Mouse (Mus musculus) left cerebral cortex, adult 18-20 months (tissue): ENCODE measurements around the gene Uba1. TPM values are rescaled to one million over a fixed set of nuclear protein-coding genes. Genes with fewer than 3 reads are reported as not detected.
A peak's percentile ranks its signal among the peaks of the same experiment; 100 is the strongest.

Experiments
- DNase-seq, 2 experiments: peaks; one replicate each; pipeline ENCODE4 v3.0.0; 2021 to 2022; ENCODE audit warnings: low spot score in 2 of 2, mixed read lengths in 1 of 2
- long read RNA-seq, 2 experiments: library from polyadenylated mRNA; stranded (forward); transcript quantifications; one replicate each; pipeline ENCODE4 v2.0.0; 2021
- total RNA-seq, 2 experiments: library from RNA; stranded (reverse); gene quantifications; 2 replicates each; pipeline ENCODE4 v1.2.3; 2021

The Uba1 gene
- 100 to 1,000 TPM; 348 to 355 TPM for total RNA-seq
- long read RNA-seq, experiment 1, full-length matches to known transcripts, result 263 of 341 reads
- long read RNA-seq, experiment 1, partial matches to known transcripts, result 61 of 341 reads
- long read RNA-seq, experiment 1, other reads (novel, unspliced or antisense), result 17 of 341 reads
- long read RNA-seq, experiment 2, full-length matches to known transcripts, result 187 of 249 reads
- long read RNA-seq, experiment 2, partial matches to known transcripts, result 51 of 249 reads
- long read RNA-seq, experiment 2, other reads (novel, unspliced or antisense), result 11 of 249 reads

DNA sequence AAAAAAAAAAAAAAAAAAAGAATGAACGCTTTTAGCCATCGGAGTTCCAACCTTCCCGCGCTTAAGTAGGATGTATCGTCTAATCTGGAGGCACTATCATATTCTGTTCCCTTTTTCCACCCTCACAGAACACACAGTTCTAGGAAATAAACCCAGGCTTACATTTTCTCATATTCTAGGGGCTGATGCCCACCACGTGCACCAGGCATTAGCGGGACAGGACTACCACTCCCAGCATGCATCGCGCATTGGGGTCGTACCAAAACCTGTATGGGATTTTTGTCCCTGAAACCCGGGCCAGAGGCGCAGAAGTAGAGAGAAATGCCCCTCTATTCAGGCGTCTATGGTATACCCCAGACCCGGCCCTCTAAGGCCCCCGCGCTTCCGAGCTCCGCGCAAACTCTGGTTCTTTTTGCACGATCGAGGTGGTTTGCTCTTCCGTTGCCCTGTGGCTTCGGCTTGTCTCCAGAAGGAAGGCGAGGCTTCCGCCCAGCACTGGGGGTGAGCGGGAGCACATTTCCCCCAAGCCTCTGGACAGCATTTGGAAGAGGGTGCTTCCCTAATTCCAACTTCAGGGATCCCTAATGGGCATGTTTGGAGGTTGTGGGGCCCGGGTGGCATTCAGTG is at the start of gene Uba1:
Uba1 (plus strand) TSS at position 301 of the 627 bp plus-strand sequence.
- peak; percentile 81 to 82 for DNase-seq

- DNase-seq, result no peak
These were observed 49.6 kb upstream of the Uba1 start for GRCm38 (mm10) chrX:20608500-20608899.

GRCm38 (mm10) chrX:20616861-20617175 is 41.3 kb upstream of the Uba1 start:
- peak; percentile 32 to 42 for DNase-seq

DNA sequence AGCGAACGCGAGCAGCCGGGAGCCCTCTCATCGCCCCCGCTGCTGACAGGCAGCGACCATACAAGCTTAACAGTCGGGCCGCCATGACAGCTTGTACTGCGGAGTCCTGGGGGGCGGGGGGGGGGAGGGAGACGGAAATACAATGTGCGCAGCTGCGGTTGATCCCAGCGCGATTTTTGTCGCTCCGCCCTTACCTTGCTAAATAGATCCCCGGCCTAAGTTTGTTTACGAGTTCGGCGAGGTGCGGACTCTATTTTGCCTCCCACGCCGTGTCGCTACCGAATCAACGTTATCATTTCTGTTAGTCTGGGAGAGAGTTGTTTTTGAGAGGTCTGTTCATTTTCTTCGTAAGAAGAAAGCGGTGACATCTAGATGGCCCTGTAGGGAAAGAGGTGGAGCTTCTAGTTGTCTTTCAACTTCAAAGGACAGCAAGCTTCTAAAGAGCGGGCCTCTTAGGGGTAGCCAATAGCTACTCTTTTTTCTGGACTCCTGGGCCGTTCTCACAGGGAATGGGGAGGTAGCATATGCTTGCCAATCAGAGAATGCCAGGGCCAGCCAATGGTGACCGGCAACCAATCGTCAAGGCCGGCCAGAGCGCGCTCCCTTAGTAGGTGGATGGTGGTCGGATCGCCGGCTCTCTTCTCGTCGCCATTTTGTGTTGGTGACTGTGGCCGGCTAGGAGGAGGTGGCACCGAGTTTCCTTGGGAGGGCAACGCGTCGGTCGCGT is 40.8 kb upstream of the Uba1 start, which contains the start of the genes Rbm10 and Ndufb11:
Rbm10 (plus strand) TSS at position 328 of the 727 bp plus-strand sequence.
Ndufb11 (minus strand) TSS at position 444 of the 727 bp plus-strand sequence.
- DNase-seq, result peak; percentile 64 to 77

GRCm38 (mm10) chrX:20617903-20618399 is 40.2 kb upstream of the Uba1 start:
- peak; percentile 19 to 23 for DNase-seq

DNA sequence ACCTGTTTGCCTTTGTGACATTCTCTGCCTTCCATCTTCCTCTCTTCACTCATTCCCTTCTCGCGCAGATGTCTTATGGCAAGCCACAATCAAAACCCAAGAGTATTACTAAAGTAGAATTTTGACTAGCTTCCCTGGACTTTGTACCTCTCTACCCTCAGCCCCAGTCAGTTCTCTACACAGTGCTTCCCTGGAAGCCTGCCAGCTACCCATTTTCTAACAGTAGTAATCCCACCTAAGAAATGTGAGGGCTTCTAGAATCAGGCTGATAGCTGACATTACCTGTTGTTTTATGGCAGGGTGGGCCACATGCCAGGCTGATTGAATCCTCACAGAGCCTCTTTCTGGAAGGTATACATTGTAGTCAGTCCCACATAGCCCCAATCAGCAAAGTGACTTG is 20.0 kb upstream of the Uba1 start:
- no peak for DNase-seq

DNA sequence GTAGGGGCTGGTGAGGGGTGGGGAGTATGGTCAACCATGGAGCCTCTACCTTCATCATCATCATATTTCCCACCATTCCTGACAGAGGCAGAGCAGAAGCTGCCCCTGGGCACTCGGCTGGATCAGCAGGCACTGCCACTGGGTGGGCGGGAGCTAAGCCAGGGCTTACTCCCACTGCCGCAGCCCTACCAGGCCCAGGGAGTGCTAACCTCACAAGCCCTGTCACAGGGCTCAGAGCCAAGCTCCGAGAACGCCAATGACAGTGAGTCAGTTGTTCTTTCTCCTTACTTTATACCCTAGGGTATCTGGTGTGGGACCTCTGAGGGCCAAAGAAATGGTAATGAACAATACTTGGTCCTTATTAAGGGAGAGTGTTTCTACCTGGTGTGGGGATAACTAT is 13.3 kb upstream of the Uba1 start:
- DNase-seq, result no peak

DNA sequence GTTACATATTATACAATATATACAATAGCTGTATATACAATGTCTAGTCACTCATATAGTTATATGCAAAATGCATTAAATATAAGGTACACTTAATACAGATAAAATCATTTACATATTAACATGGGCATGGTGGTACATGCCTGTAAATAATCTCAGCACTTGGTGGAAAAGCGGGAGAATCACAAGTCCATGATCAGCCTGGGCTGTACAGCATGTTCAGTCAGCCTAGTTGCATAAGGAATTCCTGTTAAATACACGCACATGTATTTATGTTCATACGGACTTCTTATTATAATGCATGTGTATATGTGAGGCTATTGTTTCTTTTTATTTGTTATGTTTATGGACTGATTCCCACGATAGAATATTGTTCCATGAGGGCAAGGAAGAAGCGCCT is 533 bp upstream of the Uba1 start:
- DNase-seq, result no peak

GRCm38 (mm10) chrX:20658891-20659406 is 823 bp downstream of the Uba1 start:
- no peak for DNase-seq

GRCm38 (mm10) chrX:20662317-20662715 is 4.2 kb downstream of the Uba1 start:
- no peak for DNase-seq

- peak; percentile 73 to 74 for DNase-seq
These were observed 4.8 kb downstream of the Uba1 start for GRCm38 (mm10) chrX:20662716-20663443.

GRCm38 (mm10) chrX:20663444-20663790 is 5.3 kb downstream of the Uba1 start:
- DNase-seq, result peak in 1 of 2 experiments; percentile 5

DNA sequence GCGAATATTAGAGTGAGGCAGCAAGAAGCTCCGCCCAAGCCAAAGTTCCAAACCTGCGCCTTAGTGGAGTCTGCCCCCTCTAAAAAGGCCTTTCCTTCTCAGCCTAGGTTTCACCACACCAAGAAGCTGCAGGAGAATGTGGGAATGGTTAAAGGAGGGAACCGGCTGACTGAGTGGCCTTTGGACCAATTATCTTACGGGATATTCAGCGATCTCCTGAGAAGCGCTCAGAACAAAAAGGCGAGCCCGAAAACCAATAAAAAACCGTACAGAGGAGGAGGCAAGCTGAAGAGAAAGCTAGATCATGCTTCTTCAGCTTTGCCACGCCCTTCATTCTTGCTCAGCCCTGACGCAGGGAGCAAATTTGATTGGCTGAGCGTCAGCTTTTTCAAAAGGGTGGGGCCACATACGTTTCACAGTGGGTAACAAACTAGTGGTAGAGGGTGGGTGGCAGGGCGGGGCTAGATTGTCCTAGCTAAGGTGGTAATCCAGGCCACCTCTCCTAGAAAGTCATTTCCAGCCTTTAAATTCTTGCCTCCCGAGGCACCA is 29.5 kb downstream of the Uba1 start, which contains the start of gene Cdk16:
Cdk16 (plus strand) TSS at position 436 of the 549 bp plus-strand sequence.
- peak; percentile 75 to 81 for DNase-seq

DNA sequence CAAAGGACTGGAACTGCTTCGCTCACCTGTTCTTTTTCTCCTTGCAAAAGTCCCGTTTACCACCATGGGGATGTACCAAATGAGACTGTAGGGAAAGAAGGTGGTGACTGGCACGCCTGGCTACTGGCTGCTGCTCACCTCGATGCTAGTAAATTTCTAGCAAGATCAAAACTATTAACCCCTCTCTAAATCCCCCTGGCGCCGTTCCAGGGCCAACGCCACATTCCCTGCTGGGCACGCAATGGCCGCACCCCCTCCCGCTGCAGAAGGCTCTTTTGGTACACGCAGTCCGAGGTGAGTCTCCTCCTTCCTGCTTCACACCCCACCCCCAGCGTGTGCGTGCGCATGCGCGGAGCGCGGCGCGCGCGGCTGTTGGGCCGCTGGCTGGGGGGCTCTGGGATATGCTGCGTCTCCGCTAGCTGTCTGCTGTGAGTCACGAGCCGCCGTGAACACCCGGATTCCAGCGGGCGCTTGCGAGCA is 30.0 kb downstream of the Uba1 start:
- peak; percentile 71 to 80 for DNase-seq

- peak; percentile 15 to 16 for DNase-seq
These were observed 30.5 kb downstream of the Uba1 start for GRCm38 (mm10) chrX:20688615-20689014.

DNA sequence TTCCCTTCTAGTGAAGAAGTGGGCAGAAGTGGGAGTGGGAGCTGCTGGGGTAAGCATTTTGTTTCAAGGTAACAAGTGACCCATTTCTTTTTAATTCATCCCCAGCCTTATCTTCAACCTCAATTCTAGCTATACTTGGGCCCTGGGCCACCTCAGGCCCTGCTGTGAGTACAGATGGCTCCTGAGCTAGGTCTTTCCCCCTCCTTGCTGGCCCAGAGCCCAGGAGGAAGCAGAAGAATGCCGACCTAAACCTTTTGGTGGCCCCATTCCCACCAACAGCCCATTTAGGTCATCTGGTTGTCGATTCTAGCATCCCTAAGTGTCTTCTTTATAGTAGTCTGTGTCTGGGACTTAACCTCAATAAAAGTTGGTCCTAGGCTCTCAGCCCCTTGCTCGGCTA is 33.4 kb downstream of the Uba1 start:
- no peak for DNase-seq

DNA sequence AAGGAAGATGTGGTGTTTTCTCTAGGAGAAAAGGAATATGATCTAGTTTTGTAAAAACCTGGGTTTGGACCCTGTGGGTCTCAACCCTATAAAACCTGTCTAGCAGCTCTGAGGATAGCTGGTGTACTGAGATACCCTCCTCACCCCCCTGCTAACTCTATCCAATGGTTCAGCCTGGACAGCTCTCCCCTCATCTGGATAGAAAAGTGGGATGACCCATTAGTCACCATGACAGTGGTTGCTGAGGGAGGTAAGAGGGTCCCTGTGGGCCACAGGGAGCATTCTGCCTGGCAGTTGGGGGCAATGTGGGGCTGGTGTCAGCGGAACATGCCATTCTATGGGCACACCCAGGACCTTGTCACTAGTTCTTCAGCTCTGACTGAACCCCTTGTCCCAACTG is 34.5 kb downstream of the Uba1 start:
- DNase-seq, result no peak

GRCm38 (mm10) chrX:20695842-20696241 is 37.7 kb downstream of the Uba1 start:
- no peak for DNase-seq

GRCm38 (mm10) chrX:20703741-20704290 is 45.7 kb downstream of the Uba1 start, which contains the start of gene Usp11:
Gene Usp11 (plus strand): TSS chrX:20703906.
- peak; percentile 9 to 36 for DNase-seq
